Mouse (Mus musculus) testis, adult 2 months (tissue): Measurements from ENCODE around the gene Rnf213.

Experiments
- CTCF ChIP-seq: fragments of 200-500 bp; IDR thresholded peaks from 2 replicates; pipeline ENCODE4 v1.5.1; 2012; ENCODE audit warnings: low read depth, mild to moderate bottlenecking, inconsistent platforms, low read length, moderate library complexity; ENCODE audit not compliant: control insufficient read depth, insufficient read depth, insufficient replicate concordance
- POLR2A ChIP-seq: fragments of 200-500 bp; IDR thresholded peaks from 2 replicates; pipeline ENCODE4 v1.6.1; 2012; ENCODE audit warnings: low read depth, mild to moderate bottlenecking, inconsistent platforms, low read length, moderate library complexity; ENCODE audit not compliant: control insufficient read depth

DNA sequence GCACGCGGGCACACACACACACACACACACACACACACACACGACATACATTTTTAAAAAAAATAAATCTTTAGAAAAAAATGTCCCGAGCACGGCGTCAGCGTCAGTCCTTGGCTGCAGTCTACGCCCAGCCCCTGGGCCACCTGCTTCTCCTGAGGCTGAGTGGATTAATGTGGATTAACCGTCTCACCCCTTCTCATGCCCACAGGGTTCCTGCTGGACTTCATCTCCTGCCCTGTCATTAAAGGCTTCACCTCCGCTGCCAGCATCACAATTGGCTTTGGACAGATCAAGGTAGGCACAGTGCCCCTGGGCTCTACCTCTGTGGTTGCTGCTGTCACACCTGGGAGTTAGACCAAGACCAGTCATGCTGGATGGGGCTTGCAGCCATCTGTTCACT is 33.8 kb upstream of the Rnf213 start:
- no peak for TF ChIP-seq CTCF
- TF ChIP-seq POLR2A: no peak; the same call in 1 of the 2 replicates
